Mouse (Mus musculus): ENCODE measurements at regions not wholly inside any gene's neighbourhood (a gene's known extent, or its start where the extent isn't known, plus 50 kb on each side); places are given as distances from the start of the nearest gene placed in this dataset.

DNA sequence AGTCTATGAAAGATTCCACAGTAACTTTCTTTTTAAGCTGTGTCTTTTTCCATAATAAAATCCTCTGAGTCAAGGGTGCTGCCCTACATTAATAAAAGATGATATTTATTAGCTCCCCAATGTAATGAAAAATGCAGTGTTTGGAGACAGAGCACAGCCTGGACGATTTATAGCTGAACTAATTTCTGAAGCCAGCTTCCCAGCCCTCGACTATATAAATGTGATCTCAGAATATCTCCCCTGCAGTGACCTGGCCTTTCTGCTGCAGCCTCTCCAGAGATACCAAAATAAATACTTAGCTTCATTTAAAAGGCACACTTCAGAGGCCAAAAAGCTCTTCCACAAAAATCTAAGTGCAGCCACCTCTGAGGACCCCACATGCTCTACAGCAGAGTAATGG lies 534.7 kb downstream of the Zfp619 start:
- no peak overlapping the region for H3K9ac ChIP-seq (ENCODE audit: low read length)
- no peak overlapping the region for H3K4me2 ChIP-seq (ENCODE audit: low read depth)
- DNase-seq (ENCODE audit: low spot score), result no peak
- no peak for ATAC-seq (ENCODE audit: insufficient read depth, low FRiP score, low TSS enrichment)
- 58% methylated on average over 2 of the region's 2 CpGs for WGBS
- no peak overlapping the region for H3K27ac ChIP-seq (ENCODE audit: low read depth, low read length)
- H3K27me3 ChIP-seq (ENCODE audit: control insufficient read depth, insufficient read depth, low read length), result no peaks in the 10 kb centered on the region
- H3K36me3 ChIP-seq (ENCODE audit: control insufficient read depth, insufficient read depth, low read length), result no peaks in the 10 kb centered on the region
- no peaks in the 10 kb centered on the region for H3K9me3 ChIP-seq (ENCODE audit: control insufficient read depth, low read length)
- H3K4me3 ChIP-seq (ENCODE audit: low read depth, low read length), result no peak overlapping the region
- H3K4me1 ChIP-seq (ENCODE audit: control insufficient read depth, insufficient read depth, low read length), result no peaks in the 10 kb centered on the region

DNA sequence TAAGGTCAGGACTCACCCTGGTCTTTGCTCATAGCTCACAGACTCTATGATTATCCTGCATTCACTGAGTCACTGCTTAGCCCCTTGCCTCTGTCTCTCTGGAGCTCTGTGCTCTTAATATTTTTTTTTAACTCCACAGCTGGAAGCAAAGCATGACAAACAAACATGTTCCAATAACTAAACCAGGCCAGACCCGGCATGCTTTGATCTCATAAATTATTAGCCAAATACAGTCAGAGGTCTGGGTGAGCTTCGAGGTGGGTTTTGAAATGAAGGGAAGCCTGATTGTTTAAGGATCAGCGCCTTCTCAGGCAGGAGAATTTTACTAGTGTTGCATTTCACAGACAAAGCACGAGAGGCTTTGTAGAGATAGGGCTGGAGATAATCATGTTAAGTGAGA lies 541.3 kb downstream of the Zfp619 start:
- Histone ChIP-seq H3K9ac (ENCODE audit: low read length) (no peak overlapping the region), H3K36me3 (ENCODE audit: control insufficient read depth, insufficient read depth, low read length) (no peaks in the 10 kb centered on the region), H3K4me1 (ENCODE audit: control insufficient read depth, insufficient read depth, low read length) (no peaks in the 10 kb centered on the region), H3K27ac (ENCODE audit: low read depth, low read length) (no peak overlapping the region), H3K27me3 (ENCODE audit: control insufficient read depth, insufficient read depth, low read length) (no peaks in the 10 kb centered on the region), H3K9me3 (ENCODE audit: control insufficient read depth, low read length) (no peaks in the 10 kb centered on the region), H3K4me3 (ENCODE audit: low read depth, low read length) (no peak overlapping the region), H3K4me2 (ENCODE audit: low read depth) (no peak overlapping the region)
- ATAC-seq (ENCODE audit: insufficient read depth, low FRiP score, low TSS enrichment), result no peak
- DNase-seq (ENCODE audit: low spot score), result no peak
- WGBS, result 67% methylated on average over 4 of the region's 4 CpGs

DNA sequence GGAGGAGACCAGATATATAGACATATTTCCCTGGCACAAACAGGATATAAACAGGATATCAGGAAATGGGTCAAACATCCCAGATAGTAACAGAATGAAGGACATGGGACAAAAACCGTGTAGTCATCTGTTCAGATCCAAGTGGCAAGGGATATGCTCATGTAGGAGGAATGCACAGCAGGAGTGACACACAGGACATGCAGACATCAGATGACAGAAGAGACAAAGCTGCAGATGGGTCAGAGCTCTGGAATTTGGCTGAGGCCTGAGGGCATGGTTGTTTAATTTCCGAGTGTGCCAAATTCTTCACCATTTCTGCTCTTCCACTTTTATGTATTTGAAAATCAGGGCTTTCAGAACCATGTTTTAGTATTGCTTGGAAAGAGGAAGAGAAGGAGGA lies 547.1 kb downstream of the Zfp619 start:
- Histone ChIP-seq H3K4me1 (ENCODE audit: control insufficient read depth, insufficient read depth, low read length) (no peaks in the 10 kb centered on the region), H3K4me2 (ENCODE audit: low read depth) (no peak overlapping the region), H3K9ac (ENCODE audit: low read length) (no peak overlapping the region), H3K36me3 (ENCODE audit: control insufficient read depth, insufficient read depth, low read length) (no peaks in the 10 kb centered on the region), H3K4me3 (ENCODE audit: low read depth, low read length) (no peak overlapping the region), H3K27me3 (ENCODE audit: control insufficient read depth, insufficient read depth, low read length) (no peaks in the 10 kb centered on the region), H3K27ac (ENCODE audit: low read depth, low read length) (no peak overlapping the region), H3K9me3 (ENCODE audit: control insufficient read depth, low read length) (no peaks in the 10 kb centered on the region)
- ATAC-seq (ENCODE audit: insufficient read depth, low FRiP score, low TSS enrichment) (no peak), DNase-seq (ENCODE audit: low spot score) (no peak)
- 63% methylated on average over 2 of the region's 2 CpGs for WGBS

DNA sequence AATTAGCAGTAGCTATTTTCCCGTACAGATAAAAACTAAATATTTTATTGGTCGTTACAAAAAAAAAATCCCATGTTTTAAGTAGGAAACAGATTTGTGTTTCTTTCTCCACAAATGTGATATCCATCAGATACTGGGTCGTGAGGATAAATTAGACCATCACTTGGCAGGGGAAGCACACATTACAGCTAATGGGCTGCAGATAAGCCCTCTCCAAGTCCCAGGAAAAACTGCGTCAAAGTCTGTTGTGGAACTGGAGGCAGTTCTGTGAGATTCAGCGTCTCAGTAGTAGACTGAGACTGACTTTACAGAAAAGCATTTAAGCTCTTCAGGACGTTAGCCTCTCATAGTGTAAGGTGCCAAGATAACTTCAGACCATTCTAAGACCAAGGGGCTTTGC lies 548.0 kb downstream of the Zfp619 start:
- DNase-seq (ENCODE audit: low spot score), result no peak
- Histone ChIP-seq H3K9ac (ENCODE audit: low read length) (no peak overlapping the region), H3K27me3 (ENCODE audit: control insufficient read depth, insufficient read depth, low read length) (no peaks in the 10 kb centered on the region), H3K4me3 (ENCODE audit: low read depth, low read length) (no peak overlapping the region), H3K27ac (ENCODE audit: low read depth, low read length) (no peak overlapping the region), H3K36me3 (ENCODE audit: control insufficient read depth, insufficient read depth, low read length) (no peaks in the 10 kb centered on the region), H3K4me1 (ENCODE audit: control insufficient read depth, insufficient read depth, low read length) (no peaks in the 10 kb centered on the region), H3K9me3 (ENCODE audit: control insufficient read depth, low read length) (no peaks in the 10 kb centered on the region), H3K4me2 (ENCODE audit: low read depth) (no peak overlapping the region)
- 85% methylated on average over 6 of the region's 6 CpGs for WGBS
- ATAC-seq (ENCODE audit: insufficient read depth, low FRiP score, low TSS enrichment), result no peak

DNA sequence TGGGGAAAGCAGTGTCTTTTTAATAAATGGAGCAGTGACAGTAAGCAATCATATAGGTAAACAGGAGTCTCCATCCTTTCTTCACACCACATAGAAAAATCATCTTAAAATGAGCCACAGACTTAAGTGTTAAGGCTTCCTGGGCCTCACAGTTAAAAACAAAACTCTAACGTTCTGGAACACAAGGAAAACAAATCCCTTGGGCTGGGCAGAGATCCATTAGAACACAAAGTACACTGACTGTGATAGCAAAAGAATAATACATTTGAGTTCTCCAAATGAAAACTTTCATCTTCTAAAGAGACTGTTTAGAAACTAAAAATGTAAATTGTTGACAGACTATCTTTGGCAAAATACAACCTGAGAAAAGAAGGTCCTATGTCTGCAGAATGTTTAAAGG lies 549.8 kb downstream of the Zfp619 start:
- 74% methylated on average over 1 of the region's 1 CpGs for WGBS
- Histone ChIP-seq H3K9ac (ENCODE audit: low read length) (no peak overlapping the region), H3K36me3 (ENCODE audit: control insufficient read depth, insufficient read depth, low read length) (no peaks in the 10 kb centered on the region), H3K9me3 (ENCODE audit: control insufficient read depth, low read length) (no peaks in the 10 kb centered on the region), H3K27ac (ENCODE audit: low read depth, low read length) (no peak overlapping the region), H3K4me1 (ENCODE audit: control insufficient read depth, insufficient read depth, low read length) (no peaks in the 10 kb centered on the region), H3K4me2 (ENCODE audit: low read depth) (no peak overlapping the region), H3K4me3 (ENCODE audit: low read depth, low read length) (no peak overlapping the region), H3K27me3 (ENCODE audit: control insufficient read depth, insufficient read depth, low read length) (no peaks in the 10 kb centered on the region)
- no peak for ATAC-seq (ENCODE audit: insufficient read depth, low FRiP score, low TSS enrichment)
- no peak for DNase-seq (ENCODE audit: low spot score)

DNA sequence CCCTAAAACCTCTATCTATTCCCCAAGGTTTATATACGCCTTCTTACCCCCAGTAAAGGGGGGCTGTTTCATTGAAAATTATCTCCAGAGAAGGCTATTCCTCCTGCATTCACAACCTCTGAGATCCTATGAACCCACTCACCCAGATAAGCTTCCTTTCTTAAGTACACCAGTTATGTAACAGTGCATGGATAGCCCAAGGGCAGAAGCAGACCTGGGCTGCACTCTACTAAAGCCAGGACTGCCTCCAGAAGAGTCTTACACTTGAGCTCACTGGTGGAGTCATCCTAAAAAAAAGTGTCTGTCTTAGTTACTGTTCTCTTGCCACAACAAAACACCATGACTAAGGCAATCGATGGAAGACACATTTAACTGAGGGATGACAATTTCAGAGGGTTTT lies 553.7 kb downstream of the Zfp619 start:
- WGBS, result 72% methylated on average over 2 of the region's 2 CpGs
- no peak overlapping the region for H3K27ac ChIP-seq (ENCODE audit: low read depth, low read length)
- H3K9me3 ChIP-seq (ENCODE audit: control insufficient read depth, low read length), result no peaks in the 10 kb centered on the region
- no peaks in the 10 kb centered on the region for H3K36me3 ChIP-seq (ENCODE audit: control insufficient read depth, insufficient read depth, low read length)
- ATAC-seq (ENCODE audit: insufficient read depth, low FRiP score, low TSS enrichment) (no peak), DNase-seq (ENCODE audit: low spot score) (no peak)
- H3K4me2 ChIP-seq (ENCODE audit: low read depth), result no peak overlapping the region
- no peak overlapping the region for H3K9ac ChIP-seq (ENCODE audit: low read length)
- no peaks in the 10 kb centered on the region for H3K4me1 ChIP-seq (ENCODE audit: control insufficient read depth, insufficient read depth, low read length)
- H3K4me3 ChIP-seq (ENCODE audit: low read depth, low read length), result no peak overlapping the region
- H3K27me3 ChIP-seq (ENCODE audit: control insufficient read depth, insufficient read depth, low read length), result no peaks in the 10 kb centered on the region

DNA sequence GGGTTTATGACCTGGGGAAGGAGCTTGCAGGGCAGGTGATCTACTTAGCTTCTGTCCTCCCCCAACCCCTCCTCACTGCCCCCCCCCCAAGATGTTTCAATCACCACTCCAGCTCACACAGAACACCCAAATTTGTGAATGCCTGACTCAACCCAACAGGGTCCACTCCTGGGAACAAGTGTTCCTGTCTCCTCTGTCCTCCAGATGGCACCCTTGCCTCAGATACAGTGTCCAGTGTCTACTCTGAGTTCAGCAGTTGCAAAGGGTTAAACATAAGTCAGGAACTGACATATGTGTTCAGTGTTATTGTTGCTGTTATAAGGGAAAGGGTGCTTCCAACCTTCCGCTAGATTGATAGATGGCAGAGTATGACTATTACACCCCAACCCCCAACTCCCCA lies 554.9 kb downstream of the Zfp619 start:
- Histone ChIP-seq H3K9ac (ENCODE audit: low read length) (no peak overlapping the region), H3K36me3 (ENCODE audit: control insufficient read depth, insufficient read depth, low read length) (no peaks in the 10 kb centered on the region), H3K4me3 (ENCODE audit: low read depth, low read length) (no peak overlapping the region), H3K27me3 (ENCODE audit: control insufficient read depth, insufficient read depth, low read length) (no peaks in the 10 kb centered on the region), H3K9me3 (ENCODE audit: control insufficient read depth, low read length) (no peaks in the 10 kb centered on the region), H3K4me1 (ENCODE audit: control insufficient read depth, insufficient read depth, low read length) (no peaks in the 10 kb centered on the region), H3K4me2 (ENCODE audit: low read depth) (no peak overlapping the region), H3K27ac (ENCODE audit: low read depth, low read length) (no peak overlapping the region)
- DNase-seq (ENCODE audit: low spot score), result no peak
- 88% methylated on average over 1 of the region's 1 CpGs for WGBS
- no peak for ATAC-seq (ENCODE audit: insufficient read depth, low FRiP score, low TSS enrichment)

DNA sequence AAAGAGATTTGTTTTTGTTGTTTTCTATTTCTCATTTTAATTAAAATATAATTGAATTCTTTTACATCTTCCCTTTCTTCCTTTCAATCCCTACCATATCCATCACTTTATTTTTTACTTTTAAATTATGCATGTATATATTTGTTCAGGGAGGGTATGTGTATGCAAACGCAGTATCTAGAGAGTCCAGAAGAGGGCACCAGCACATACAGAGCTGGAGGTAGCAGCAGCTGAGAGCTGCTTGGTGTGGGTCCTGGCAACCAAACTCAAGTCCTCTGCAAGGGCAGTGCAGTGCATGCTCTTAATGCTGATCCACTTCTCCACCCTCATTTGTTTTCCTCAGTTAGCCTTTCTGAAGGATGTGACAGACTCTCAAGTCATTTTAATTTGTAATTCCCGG lies 568.7 kb downstream of the Zfp619 start:
- Histone ChIP-seq H3K4me2 (ENCODE audit: low read depth) (no peak overlapping the region), H3K9ac (ENCODE audit: low read length) (no peak overlapping the region), H3K36me3 (ENCODE audit: control insufficient read depth, insufficient read depth, low read length) (no peaks in the 10 kb centered on the region), H3K4me1 (ENCODE audit: control insufficient read depth, insufficient read depth, low read length) (no peaks in the 10 kb centered on the region), H3K4me3 (ENCODE audit: low read depth, low read length) (no peak overlapping the region), H3K27ac (ENCODE audit: low read depth, low read length) (no peak overlapping the region), H3K9me3 (ENCODE audit: control insufficient read depth, low read length) (no peaks in the 10 kb centered on the region), H3K27me3 (ENCODE audit: control insufficient read depth, insufficient read depth, low read length) (no peaks in the 10 kb centered on the region)
- DNase-seq (ENCODE audit: low spot score) (peak; percentile 19), ATAC-seq (ENCODE audit: insufficient read depth, low FRiP score, low TSS enrichment) (no peak)
- WGBS, result 62% methylated on average over 2 of the region's 2 CpGs

DNA sequence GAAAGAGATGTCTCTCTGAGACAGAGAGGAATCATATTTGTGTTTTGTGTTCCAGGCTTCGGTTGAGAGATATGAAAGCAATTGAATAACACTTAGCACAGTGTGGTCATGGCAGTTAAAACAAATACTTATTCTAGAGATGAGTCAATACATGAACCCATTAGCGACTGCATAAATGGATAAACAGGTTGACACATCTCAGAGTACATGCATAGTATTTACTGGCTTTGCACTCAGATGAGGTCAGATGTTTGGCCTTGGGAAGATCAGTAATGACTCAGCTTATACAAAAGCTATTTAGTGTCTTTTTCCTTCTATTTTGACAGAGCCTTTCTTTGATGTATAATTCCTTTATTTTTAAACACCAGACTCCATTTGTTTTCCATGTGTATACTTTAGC lies 579.5 kb downstream of the Zfp619 start:
- Histone ChIP-seq H3K27me3 (ENCODE audit: control insufficient read depth, insufficient read depth, low read length) (no peaks in the 10 kb centered on the region), H3K27ac (ENCODE audit: low read depth, low read length) (no peak overlapping the region), H3K9ac (ENCODE audit: low read length) (no peak overlapping the region), H3K4me2 (ENCODE audit: low read depth) (no peak overlapping the region), H3K9me3 (ENCODE audit: control insufficient read depth, low read length) (no peaks in the 10 kb centered on the region), H3K4me1 (ENCODE audit: control insufficient read depth, insufficient read depth, low read length) (no peaks in the 10 kb centered on the region), H3K36me3 (ENCODE audit: control insufficient read depth, insufficient read depth, low read length) (no peaks in the 10 kb centered on the region), H3K4me3 (ENCODE audit: low read depth, low read length) (no peak overlapping the region)
- DNase-seq (ENCODE audit: low spot score), result no peak
- WGBS, result 91% methylated on average over 2 of the region's 2 CpGs
- no peak for ATAC-seq (ENCODE audit: insufficient read depth, low FRiP score, low TSS enrichment)
